Mouse (Mus musculus): ENCODE data around the gene Olfr1152. TPM values are rescaled to one million over a fixed set of nuclear protein-coding genes. Genes with fewer than 3 reads are reported as not detected.

The Olfr1152 gene
- total RNA-seq (2021) = not detected
- long read RNA-seq, experiment 1 = 0 reads
- long read RNA-seq, experiment 2 = 0 reads

DNA sequence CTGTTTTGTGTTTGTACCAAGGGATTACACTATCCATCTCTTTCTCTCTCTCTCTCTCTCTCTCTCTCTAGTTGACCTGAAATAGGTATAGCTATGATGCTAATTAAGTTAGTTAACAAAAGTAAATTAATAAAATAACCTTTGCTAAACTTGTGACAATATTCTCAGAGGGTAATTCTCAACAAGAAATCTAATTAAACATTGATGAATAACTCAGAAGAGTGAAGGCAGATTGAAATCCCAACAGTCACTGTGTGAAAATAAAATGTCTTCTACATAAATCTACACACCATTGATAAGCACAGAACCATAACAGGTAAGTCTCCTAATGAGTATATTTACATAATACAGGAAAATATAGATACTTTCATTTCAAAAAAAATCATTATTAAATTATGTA, at the start of gene Olfr1152:
Gene Olfr1152 (plus strand): TSS at position 301 of the 400 bp plus-strand sequence.
- intact Hi-C loops (cut with DNase I) = no loop called here
- no peak for DNase-seq

DNA sequence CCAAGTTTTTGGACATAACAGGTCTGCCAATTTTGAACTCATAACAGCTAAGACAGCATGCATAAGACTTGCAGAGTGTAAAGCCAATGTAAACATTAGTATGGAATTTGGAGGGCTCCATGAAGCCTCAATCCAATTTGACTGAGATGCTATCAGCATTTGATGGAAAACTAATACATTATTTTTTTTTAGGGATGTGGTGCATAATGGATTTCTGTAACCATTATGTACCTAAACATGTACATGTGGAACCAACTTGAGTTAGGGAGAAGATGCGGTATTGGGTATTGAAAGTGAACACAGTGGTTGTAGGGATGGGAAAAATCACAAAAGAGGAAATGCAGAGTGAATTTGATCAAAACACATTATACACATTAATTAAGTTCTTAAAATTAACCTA, 36.1 kb upstream of the Olfr1152 start, which contains the start of gene Olfr1148:
Gene Olfr1148 (plus strand): TSS at position 301 of the 400 bp plus-strand sequence.
- intact Hi-C loops (cut with DNase I) = no loop called here
- no peak for DNase-seq

DNA sequence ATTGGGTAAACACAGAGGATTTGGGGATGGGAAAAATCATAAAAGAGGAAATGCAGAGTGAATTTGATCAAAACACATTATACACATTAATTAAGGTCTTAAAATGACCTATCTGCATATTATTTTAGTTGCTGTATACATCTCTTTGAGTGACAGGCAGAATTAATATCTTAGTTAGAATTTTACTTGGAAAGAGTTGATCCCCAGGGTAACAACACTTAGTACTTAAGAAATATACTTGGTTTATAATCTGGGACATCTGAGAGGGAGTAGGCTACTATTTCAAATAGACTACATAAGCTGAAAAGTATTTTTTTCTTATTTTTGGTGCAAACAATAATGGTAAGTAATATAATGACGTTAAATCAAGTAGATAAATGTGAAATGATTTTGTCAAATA, 22.6 kb upstream of the Olfr1152 start, which contains the start of gene Olfr1150-ps1:
Gene Olfr1150-ps1 (plus strand): TSS at position 301 of the 400 bp plus-strand sequence.
- DNase-seq = no peak
- intact Hi-C loops (cut with DNase I) = no loop called here

DNA sequence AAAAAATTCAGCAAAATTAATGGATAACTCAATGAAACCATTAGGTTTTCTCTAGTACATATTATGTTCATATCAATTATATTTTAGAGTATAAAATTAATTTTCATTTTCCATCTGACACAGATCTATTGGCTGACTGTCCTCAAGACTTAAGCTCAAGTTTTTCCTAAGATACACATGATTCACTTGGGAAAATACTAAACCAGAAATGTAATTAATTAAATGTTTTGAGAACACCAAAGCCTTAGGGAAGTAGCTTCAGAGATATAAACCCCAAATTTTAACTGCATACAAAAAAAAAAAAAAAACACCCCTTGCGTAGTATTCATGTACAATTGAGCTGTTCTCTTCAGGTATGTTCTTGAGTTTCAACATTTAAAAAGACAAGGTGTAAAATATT, 10.7 kb upstream of the Olfr1152 start, which contains the start of gene Olfr1151:
Gene Olfr1151 (plus strand): TSS at position 301 of the 400 bp plus-strand sequence.
- no peak for DNase-seq
- intact Hi-C loops (cut with DNase I) = no loop called here

DNA sequence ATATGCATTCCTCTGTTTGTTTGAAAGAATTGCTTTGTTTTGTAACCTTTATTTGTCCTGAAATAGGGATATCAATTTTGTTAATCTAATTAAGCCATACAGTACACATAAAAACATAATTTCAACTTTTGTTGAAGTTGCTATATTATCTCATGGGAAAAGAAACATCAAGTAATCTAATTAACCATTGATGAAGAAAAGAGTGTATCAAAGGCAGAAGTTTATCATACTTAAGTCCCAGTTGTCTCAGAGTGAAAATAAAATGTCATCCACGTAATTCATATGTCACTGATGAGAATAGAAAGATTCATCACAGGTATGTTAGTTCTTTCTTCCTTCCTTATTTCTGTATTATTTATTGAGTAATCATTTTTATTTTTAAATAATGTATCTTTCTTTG, 28.4 kb downstream of the Olfr1152 start, which contains the start of gene Olfr1153:
Gene Olfr1153 (plus strand): TSS at position 301 of the 400 bp plus-strand sequence.
- no peak for DNase-seq

DNA sequence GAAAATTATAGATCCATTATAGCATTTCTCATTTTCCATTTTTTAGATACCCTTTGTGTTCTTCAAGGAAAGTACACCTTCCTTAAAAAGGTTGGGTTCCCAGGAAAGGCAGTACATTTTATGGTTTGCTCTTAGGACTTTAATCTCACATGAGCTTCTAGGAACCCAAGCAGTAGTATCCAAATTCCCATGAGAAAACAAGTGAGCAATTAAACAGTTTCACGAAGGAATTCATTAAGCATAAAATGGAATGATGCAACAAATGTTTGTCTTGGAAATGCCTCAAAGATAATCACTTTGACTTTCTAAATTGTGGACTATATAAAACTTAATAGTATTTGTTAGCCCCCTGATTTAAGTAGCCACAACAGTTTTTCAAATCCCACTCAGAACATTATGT, 38.8 kb downstream of the Olfr1152 start, which contains the start of gene Olfr1154:
Gene Olfr1154 (minus strand): TSS at position 101 of the 400 bp plus-strand sequence.
- intact Hi-C loops (cut with DNase I) = no loop called here
- no peak for DNase-seq

More for the DNA sequence above, 28.4 kb downstream of the Olfr1152 start, which contains the start of gene Olfr1153:
- intact Hi-C loops (cut with DNase I) = no loop called here

Other genes starting within 250 kb of the Olfr1152 start
- gene Olfr1131, start 239.4 kb upstream of the Olfr1152 start, total RNA-seq (2021) = not detected
- not detected for gene Olfr1132, start 229.0 kb upstream of the Olfr1152 start, total RNA-seq (2021)
- gene Olfr1133, start 219.1 kb upstream of the Olfr1152 start, total RNA-seq (2021) = not detected
- gene Olfr1134, start 208.0 kb upstream of the Olfr1152 start, total RNA-seq (2021) = not detected
- not detected for gene Olfr1135, start 192.8 kb upstream of the Olfr1152 start, total RNA-seq (2021)
- not detected for gene Olfr1136, start 172.5 kb upstream of the Olfr1152 start, total RNA-seq (2021)
- gene Olfr1137, start 153.3 kb upstream of the Olfr1152 start, total RNA-seq (2021) = not detected
- not detected for gene Olfr1138, start 126.5 kb upstream of the Olfr1152 start, total RNA-seq (2021)
- gene Olfr1140, start 122.7 kb upstream of the Olfr1152 start, total RNA-seq (2021) = not detected
- gene Olfr1141, start 112.5 kb upstream of the Olfr1152 start, total RNA-seq (2021) = not detected
- not detected for gene Olfr152, start 87.0 kb upstream of the Olfr1152 start, total RNA-seq (2021)
- gene Olfr1143, start 65.9 kb upstream of the Olfr1152 start, total RNA-seq (2021) = not detected
- not detected for gene Olfr1145, start 56.7 kb upstream of the Olfr1152 start, total RNA-seq (2021)
- not detected for gene Olfr1148, start 36.0 kb upstream of the Olfr1152 start, total RNA-seq (2021)
- not detected for gene Olfr1150-ps1, start 22.5 kb upstream of the Olfr1152 start, total RNA-seq (2021)
- not detected for gene Olfr1151, start 10.6 kb upstream of the Olfr1152 start, total RNA-seq (2021)
- gene Olfr1153, start 28.5 kb downstream of the Olfr1152 start, total RNA-seq (2021) = not detected
- not detected for gene Olfr1154, start 38.7 kb downstream of the Olfr1152 start, total RNA-seq (2021)
- gene Olfr1155, start 78.6 kb downstream of the Olfr1152 start, total RNA-seq (2021) = not detected
- not detected for gene Olfr1156, start 86.6 kb downstream of the Olfr1152 start, total RNA-seq (2021)
- not detected for gene Olfr1157, start 101.8 kb downstream of the Olfr1152 start, total RNA-seq (2021)
- not detected for gene Olfr74, start 108.2 kb downstream of the Olfr1152 start, total RNA-seq (2021)
- gene Olfr1158, start 123.6 kb downstream of the Olfr1152 start, total RNA-seq (2021) = not detected
- not detected for gene Olfr1160, start 141.8 kb downstream of the Olfr1152 start, total RNA-seq (2021)
- not detected for gene Olfr1161, start 156.3 kb downstream of the Olfr1152 start, total RNA-seq (2021)
- not detected for gene Olfr73, start 171.2 kb downstream of the Olfr1152 start, total RNA-seq (2021)
- not detected for gene Olfr1162, start 184.6 kb downstream of the Olfr1152 start, total RNA-seq (2021)
- gene Olfr1163, start 205.3 kb downstream of the Olfr1152 start, total RNA-seq (2021) = not detected
- not detected for gene Olfr1164, start 227.5 kb downstream of the Olfr1152 start, total RNA-seq (2021)